Mouse (Mus musculus): Measurements from ENCODE around the gene Fcer1g. TPM values are rescaled to one million over a fixed set of nuclear protein-coding genes. Genes with fewer than 3 reads are reported as not detected.

Gene Fcer1g
- 10 to 100 TPM; 10.4 to 13.3 TPM for total RNA-seq (2021)
- long read RNA-seq, experiment 1, transcript Fcer1g-201 (5 exons, 674 nt), result major isoform, 6 of 7 reads
- long read RNA-seq, experiment 1, partial matches to known transcripts, result 0 of 7 reads
- long read RNA-seq, experiment 1, other reads (novel, unspliced or antisense), result 1 of 7 reads
- long read RNA-seq, experiment 2, partial matches to known transcripts, result 0 of 3 reads
- long read RNA-seq, experiment 2, other reads (novel, unspliced or antisense), result 0 of 3 reads

DNA sequence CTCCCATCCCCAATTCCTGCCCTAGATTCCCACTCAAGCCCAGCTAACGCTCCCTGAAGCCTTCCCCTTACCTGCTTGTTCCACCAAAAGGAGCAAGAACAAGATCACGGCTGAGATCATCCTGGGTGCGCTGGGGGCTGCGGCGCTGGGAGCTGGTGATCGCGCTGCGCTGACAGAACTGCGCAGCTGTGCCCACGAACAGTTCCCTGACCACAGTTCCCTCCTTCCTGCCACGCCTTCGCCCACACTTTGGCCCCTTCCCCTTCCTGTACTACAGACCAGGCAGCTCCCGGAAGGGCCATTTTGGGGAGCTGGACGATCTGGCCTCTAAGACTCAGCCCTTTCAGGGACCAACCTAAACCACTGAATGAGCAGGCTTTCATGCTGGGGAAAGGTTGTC is at the start of gene Fcer1g:
Fcer1g (minus strand) TSS at position 240 of the 400 bp plus-strand sequence.
- no peak for DNase-seq

DNA sequence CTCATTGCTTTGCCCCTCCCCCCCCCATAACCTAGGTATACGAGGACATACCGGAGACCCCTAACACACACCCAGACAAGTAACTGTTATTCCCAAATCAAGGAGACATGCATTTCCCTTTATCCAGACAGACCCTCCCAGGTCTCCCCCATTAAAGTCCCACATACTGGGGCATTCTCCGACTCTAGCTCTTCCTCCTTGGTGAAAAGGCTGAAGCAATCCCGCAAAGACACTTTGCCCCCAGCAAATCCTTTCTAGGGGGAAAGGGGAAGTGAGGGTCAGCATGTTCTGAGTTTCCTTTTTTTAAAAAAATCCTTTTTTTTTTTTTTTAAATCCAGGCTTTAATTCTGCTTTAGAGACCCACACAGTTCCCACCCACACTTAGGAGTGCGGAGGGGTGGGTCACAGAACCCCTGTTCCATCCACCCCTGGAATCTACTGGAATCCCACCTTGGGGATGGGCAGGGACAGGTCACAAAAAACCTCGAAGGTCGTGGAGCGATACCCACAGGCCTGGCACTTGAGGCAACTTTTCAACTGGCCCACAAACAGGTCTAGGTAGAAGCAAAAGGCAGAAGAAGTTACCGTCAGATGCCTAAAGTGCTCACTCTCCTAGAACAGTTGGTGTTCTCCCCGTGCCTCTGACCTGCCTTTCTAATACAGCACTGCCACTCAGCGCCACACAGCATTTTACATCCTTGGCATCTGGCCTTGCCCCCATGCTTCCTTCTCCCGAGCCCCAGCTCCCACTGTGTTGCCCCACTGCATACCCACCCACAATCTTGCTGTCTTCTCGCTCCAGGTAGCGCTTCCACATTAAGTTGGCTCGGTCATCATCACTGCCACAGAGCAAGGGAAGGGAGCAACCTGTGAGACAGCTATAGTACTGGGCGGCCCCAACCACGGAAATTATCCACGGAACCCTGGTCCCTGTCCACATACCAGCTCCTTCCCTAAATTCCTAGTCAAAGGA is 49.3 kb upstream of the Fcer1g start:
- DNase-seq, result no peak

DNA sequence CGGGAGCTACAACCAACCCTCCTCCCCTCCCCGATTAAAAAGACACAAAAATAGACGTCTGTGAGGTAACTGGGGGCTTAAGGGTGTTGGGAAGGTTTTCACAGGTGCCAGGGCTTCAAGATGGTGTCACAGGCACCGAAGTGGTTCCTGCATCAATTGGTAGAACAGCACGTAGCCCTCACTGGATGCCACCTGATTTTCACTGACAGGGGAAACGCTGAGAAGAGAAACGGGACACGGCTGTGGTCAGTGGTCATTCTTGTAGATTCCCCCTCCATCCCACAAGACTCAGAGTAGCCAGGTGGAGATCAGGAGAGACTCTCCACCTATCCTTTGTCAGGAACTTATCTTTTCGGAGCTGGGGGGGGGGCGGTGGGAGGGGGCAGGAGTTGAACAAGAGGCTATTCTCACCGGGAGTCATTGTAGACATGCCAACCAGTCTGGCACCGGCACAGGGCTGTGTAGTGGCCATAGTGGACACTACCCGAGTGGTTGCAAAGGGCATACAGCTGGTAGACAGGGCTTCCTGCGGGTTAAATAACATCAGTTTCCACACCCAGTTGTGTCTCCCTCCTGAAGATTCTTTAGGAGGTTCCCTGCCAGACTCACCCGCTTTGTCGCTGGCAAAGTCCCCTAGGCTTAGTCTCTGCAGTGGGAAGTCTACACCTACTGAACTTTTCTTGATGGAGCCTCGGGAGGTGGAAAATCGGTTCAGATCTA is 48.1 kb upstream of the Fcer1g start:
- no peak for DNase-seq

DNA sequence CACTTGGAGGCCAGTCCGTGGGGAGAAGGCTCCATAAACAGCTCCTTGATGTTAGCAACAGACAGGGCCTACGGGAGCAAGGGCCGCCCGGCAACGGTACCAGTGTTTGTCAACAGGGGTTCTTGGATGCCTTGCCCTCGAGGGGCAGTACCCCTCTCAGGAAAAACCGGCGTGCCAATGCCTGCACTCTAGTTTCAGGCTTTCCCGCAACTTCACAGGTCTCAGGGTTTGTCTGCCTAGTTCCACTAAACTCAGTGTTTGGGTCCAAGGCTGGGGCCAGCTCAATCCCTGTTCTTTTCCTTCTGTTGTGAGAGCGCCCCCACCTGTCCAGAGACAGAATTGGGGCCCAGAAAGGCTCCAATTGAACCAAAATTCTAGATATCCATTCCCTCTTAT is 47.4 kb upstream of the Fcer1g start:
- DNase-seq, result peak; percentile 86

DNA sequence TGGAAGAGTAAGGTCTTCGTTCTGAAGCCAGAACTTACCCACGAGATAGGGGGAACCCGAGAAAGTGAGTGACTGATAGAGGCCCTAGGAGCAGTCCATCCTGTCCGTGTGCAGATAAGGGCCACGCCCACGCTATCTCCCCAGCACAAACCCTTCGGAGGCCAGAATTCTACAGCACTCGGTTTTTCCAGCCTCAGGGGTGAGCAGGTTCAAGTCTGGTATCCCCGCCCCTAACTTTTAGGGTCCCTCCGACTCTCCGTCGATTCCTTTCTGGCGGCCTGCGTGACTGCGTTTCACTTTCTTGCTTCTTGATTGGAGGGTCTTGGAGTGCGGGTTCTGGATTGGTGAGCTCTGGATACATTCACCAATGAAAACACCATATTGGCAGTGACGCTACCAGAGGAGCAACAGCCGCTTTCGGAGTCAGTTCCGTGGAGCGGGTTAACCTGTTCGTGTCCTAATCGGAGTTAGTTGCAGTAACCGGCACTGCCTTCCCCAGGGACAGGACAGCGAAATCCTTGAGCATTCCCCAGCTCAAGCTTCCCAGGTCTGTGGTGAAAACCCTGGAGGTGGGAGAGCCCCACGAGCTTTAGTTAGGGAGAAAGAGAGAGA is 46.9 kb upstream of the Fcer1g start, which contains the start of gene Ppox:
Ppox (minus strand) TSS at position 271 of the 612 bp plus-strand sequence.
- peak; percentile 74 for DNase-seq

DNA sequence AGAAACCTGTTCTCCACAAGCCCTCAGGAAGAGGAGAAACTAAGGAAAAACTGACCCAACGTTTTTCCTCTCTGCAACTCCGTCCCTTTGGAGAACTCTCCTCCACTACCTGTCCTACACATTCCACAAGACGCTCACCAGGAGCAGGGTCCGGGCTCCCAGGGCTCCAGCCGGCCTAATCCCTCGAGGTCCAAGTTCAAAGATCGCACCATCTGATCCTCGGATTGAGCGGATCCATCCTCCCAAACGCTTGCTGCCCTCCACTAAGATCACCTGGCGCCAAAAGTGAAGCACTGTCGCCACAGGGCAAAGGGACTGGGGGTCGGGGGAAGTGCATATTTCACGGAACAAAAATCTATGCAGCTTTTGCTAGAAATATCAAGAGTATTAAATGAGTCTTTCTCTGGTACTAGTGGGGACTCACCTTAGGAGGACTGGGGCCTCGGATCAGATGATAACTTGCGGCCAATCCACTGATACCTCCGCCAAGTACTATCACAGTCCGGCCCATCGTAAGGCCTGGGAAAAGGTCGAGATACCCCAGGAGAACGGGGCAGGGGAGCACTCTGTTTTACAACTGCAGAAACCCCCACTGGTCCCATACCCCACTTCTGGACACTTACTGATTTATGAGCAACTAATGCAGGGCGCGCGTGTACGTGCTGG is 46.2 kb upstream of the Fcer1g start:
- no peak for DNase-seq

DNA sequence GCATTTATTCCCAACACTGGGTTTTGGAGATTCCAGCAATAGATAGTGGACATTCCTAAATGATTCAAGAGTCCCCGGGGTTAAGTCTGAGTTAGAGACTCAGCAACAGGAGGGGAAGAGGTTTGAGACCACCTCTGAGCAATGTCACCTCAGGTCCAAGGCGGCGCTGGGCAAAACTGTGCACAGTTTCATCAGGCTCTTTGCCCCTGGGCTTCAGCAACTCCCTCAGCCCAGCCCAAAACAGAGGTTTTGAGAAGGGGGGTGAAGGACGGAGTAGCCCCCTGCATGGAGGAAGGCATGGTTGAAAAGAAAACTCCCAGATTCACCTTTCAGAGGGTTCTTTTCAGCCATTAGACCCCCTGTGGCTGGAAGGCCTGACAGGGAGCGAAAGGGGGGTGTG is 45.6 kb upstream of the Fcer1g start:
- DNase-seq, result no peak

DNA sequence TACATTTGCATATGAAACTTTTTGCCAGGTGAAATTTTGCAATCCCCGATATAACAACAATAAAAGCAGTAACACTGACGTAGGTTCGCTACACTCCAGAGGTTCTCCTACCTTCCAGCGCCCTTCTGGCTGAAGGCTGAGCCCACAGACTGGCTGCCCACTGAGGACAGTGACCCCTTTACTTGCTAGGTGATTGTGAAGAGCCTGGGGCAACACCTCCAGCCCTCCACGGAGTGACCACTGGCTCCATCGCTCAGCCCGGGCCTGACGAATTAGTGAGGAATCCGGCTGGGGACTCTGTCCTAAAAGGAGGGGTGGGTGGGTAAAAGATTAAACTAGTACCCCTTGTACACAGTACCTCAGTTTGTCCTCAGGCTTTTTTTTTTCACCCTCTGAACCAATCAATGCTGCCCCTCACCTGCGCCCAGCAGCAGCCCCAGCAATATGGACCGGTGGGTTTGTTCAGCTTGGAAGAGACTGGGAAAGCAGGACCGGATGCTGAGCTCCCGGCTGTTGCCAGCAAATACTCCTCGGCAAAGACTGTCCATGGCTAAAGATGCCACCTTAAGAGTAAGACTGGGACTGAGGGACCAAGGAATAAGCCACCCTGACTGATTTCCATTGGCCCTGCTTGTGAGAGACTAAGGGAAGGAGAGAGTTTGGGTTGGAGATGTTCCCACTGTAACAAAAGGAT is 45.0 kb upstream of the Fcer1g start:
- no peak for DNase-seq

DNA sequence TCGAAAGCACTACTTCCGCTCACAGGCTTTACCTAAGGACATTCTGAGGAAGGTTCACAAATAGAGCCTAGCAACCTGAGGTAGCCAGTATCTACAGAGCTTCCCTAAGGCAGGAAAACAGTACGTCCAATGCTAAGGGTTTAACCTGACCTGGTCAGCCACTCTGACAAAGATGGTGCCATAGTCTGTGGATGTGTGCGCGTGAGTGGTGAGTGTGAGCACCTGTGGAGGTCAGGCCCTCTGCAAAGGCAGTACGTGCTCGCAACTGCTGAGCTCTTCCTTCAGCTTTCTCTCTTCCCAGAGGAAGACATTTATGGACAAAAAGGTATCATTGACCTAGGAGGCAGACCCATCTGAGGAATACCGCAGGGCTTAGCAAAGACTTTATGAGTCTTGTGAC is 44.3 kb upstream of the Fcer1g start:
- DNase-seq, result no peak

DNA sequence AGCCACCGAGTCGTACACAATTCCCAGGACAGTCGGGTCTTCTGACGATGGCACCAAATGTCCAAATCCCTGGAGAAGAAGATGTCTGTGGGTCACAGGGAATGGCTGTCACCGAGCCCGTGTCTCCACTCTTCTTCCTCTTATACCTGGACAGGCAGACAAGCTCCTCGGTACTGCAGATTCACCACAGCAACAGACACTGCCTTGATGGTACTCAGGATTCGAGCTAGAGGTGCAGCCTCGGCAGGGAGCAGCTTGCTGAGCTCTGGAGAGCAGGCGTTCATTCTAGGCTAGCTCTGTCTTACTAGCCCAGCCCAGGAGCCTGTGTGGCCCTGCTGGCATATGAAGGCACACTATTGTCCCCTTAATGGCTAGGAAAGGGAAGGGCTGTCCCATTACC is 43.6 kb upstream of the Fcer1g start:
- DNase-seq, result no peak

DNA sequence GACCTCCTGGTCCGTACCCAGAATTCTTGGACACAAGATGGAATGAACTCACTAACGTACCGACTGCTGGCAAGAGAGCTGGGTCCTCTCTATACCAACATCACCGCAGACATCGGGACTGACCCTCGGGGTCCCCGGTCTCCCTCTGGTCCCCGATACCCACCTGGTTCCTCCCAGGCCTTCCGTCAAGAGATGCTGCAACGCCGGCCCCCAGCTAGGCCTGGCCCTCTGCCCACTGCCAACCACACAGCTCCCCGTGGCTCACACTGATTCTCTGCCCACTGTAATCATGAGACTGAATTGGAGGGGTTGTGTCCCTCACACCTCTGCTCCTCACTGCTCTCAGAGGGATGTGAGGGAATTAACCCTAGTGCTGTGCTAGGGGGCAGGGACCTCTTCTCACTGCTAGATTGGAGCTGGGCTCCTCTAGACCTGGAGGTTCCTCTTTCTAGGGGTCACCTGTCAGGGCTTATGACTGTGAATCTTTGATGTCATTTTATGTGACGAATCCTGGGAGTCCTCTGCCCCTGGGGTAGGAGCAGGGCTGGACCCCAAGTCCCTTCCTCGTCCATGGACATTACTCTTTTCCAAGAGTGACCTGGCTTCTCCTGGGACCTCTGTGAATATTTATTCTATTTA is 42.1 kb upstream of the Fcer1g start:
- DNase-seq, result no peak

DNA sequence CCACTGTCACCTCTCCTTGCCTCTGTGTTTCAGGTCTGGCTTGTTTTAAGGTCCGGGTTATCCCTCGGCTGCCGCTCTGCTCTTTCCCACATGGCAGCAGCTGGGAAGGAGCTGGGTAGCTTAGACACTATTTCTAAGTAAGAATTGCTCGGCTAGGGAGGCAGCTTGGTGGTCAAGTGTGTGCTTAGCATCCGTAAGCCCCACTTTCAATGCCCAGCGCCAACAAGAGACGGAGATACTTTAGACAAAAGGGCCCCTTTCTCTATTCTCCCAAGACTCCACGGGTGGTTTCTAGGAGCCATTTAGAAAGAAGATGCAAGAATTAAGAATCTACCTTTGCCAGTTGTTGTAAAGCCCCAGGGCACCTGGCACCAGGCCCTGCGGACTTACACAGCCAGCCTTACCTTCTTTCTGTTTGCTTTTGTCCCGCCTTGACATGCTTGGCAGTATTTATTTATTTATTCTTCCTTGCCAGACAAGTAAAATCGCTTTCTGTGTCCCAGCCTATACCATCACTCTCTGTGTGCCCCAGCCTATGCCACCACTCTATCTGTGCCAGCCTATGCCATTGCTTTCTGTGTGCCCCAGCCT is 41.1 kb upstream of the Fcer1g start:
- DNase-seq, result no peak

DNA sequence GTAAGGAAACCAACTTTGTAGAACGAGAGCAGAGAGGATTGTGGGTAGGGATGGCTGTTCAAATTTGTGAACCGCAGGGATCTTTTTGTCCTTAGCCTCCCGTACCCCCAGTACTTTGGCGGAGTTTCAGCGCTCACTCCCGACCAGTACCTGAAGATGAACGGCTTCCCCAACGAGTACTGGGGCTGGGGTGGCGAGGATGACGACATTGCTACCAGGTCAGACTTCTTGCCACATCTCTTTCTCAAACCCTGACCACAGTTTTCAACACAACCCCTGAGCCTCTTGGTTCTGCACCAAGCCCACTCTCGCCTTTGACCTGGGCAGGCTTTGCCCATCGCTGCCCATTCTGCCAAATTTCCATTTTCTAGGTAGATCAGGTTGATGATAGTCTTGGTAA is 40.0 kb upstream of the Fcer1g start:
- no peak for DNase-seq

DNA sequence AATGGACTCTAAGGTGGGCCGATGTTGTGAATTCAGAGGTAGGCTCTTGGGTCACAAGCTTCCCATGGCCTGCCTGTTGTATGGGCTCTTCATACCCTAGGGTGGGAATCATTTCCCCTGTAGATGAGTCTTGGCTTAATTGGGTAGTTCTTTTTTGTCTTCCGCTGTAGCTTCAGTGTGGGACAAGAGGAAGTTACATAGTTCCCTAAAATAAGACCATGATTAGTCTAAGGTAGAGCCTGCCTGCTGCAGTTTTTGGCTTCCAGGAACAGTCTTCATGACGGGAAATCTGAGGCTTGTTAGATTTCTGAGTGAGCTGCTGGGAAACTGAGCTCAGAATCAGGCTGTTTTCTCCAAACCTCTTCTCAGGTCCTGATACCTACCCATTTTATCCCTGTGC is 37.9 kb upstream of the Fcer1g start:
- DNase-seq, result no peak

DNA sequence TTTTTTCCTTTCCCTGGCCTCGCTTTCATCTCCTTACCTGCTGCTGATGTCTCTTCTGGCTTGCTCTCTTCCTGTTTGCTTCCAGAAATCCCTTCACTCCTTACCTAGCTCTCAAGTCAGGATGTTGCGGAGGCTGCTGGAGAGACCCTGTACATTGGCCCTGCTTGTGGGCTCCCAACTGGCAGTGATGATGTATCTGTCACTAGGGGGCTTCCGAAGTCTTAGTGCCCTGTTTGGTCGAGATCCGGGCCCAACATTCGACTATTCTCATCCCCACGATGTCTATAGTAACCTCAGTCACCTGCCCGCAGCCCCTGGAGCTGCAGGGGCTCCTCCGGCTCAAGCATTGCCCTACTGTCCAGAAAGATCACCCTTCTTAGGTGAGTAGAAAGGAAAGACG is 37.5 kb upstream of the Fcer1g start:
- DNase-seq, result peak; percentile 4

DNA sequence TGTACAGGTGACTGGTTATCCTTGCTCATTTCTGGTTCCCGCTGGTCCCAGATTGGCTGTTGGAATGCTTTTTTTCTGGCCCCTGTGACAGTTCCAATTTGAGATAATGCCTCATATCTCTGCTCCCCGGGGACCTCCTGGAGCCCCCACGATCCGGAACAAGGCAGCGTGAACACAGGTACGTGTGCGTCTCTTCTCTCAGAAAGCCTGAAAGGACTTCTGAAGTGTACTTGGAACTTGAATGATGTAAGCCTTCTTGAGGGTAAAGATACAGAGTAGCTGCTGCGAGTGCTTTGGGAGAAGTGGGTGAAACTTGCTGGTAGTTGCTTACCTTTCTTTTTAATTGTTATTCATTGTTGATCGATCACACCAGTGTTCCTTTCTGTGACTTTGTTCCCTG is 37.0 kb upstream of the Fcer1g start:
- DNase-seq, result no peak

DNA sequence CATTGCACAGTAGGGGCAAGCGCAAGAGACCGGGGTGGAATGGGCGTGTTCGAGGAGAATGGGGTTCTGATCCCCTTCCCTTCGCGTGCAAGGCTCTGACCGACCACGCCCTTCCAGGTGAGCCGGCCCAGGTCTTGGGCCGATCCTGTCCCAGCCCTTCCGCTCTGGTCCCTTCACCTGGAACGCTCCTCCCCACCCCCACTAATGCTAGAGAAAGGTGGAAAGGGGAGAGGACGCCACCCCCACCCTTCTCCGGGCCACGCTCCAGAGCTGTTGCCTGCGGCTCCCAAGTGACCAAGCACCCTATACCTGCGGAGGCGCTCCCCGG is 36.4 kb upstream of the Fcer1g start:
- no peak for DNase-seq

DNA sequence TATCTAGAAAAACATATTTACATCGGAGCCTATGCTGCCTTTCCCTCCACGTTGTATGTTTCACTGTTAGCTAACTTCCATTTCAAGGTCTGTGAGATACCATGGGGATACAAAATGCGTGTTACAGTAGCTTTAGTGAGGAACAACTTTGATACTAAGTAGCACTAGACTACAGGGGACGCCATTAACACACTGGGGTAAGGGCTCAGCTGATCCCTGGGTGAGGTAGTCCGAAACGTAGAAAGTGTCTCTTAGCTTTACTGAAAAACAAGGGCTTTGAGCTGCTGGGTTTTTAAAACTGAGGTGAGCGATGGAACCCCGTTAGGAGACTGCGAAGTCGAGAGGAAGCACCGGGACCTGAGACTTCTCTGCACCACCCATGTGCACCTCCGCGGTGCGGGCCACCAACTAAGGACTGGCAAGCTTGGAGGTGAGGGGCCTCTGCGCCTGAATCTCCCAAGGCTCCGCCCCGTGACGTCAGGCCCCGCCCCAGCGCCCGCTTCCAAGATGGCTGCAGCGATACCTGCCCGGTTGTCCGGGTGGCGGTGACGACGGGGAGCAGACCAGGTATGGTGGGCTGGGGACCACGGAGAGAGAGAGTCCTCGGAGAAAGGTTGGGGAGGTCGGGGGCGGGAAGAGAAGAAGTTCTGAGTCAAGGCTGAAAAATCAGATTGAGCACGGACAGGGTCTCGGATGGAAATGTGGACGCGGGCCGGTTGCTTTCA is 35.8 kb upstream of the Fcer1g start, which contains the start of gene B4galt3:
B4galt3 (plus strand) TSS at position 481 of the 725 bp plus-strand sequence.
- peak; percentile 97 for DNase-seq

DNA sequence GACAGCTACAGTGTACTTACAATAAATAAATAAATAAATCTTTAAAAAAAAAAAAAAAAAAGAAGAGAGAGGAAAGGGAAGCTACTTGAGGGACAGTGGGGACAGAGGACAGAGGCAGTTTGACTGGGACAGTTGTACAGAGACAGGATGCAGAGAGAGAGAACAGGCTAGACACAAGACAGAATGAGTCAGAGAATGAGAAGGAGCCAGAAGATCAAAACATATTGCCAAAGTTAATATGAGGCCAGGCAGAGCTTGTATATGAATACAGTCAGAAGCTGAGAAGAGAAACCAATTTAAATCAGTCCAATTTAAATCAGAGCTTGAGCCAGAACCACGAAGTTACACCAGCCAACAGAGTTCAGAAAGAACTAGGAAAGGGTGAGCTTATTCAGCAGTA is 34.2 kb upstream of the Fcer1g start:
- no peak for DNase-seq

All from gastrocnemius, postnatal 10 days (tissue).